ENCODE assay signal across 14 mouse cellular contexts in the genomic region with DNA sequence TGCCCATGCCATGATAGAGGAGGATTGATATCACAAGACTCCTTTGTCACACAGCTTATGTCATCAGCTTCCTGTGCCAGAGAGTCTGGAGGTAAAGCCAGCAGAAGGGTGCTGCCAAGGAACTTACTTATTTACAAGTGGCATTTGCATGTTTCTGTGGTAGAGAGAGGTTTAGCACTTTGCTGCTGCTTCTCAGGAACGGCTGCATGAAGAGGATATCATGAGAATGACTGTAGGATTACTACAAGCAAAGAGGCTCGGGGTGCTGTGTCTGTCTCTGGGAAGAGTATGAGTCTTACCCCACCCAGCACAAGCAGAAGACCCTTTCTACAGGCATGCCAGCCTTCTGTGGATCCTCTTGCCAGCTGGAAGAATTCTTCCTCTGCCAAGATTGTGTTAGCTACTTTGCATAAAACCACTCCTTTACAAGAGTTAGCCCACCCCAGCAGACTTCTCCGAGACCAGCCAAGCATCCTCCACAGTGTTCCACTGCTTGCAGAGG.
A peak's percentile ranks its signal among the peaks of the same experiment; 100 is the strongest.
DNase-seq lines count a peak whose midpoint lies in the region; ATAC-seq and TF ChIP-seq lines count a peak whose summit lies in the region.
"Had no signal": no experiment of that assay in that cellular context is flagged by ENCODE, and none has a peak within 500 bp of the region (broad histone marks: within the 10 kb centered on the region; RNA-seq: fewer than 3 reads in every experiment).

No protein-coding gene starts in this region.

- no peak overlapping the region; the same call in 1 of the 2 replicates for H3K27ac ChIP-seq in hindbrain, postnatal 0 days
- H3K27ac ChIP-seq in hindbrain, embryonic 11.5 days (ENCODE audit: low read depth, low read length), result no peak overlapping the region
- H3K27ac ChIP-seq: limb, embryonic 10.5 days; neural tube, embryonic 12.5 days had no signal

- peak; percentile 65 for DNase-seq in hindbrain, postnatal 0 days (ENCODE audit: low spot score)
- DNase-seq in hindbrain, embryonic 11.5 days (ENCODE audit: low spot score), result no peak
- peak; percentile 35 for DNase-seq in adipocyte (ENCODE audit: low spot score)
- DNase-seq in layer of hippocampus, adult 18-20 months (ENCODE audit: low spot score in 2 of 2), result peak; percentile 58 to 67
- peak; percentile 48 to 64 for DNase-seq in right cerebral cortex, adult 2 months (ENCODE audit: low spot score in 2 of 2)
- DNase-seq in cerebellum, adult 11 months, result no peak
- no peak for DNase-seq in ovary, postnatal 10 days (ENCODE audit: low spot score)
- DNase-seq in urinary bladder, postnatal 4 days (ENCODE audit: low spot score in 2 of 2), result no peak
- DNase-seq: adrenal gland, postnatal 36 days; cerebellum, adult 9-11 months; heart, postnatal 14 days; kidney, adult 9 months had no signal

- H3K9ac ChIP-seq in hindbrain, postnatal 0 days (replicated peaks; ENCODE audit: low read length), result no peak overlapping the region
- H3K9ac ChIP-seq in hindbrain, embryonic 11.5 days (ENCODE audit: low read depth, low read length), result no peak overlapping the region
- H3K9ac ChIP-seq: neural tube, embryonic 12.5 days had no signal

- no peak for TF ChIP-seq CTCF in hindbrain, postnatal 0 days (IDR thresholded peaks at IDR 0.05; ENCODE audit: low read depth)

- H3K27me3 ChIP-seq in hindbrain, postnatal 0 days (ENCODE audit: insufficient read depth, low read length), result no peaks in the 10 kb centered on the region
- H3K27me3 ChIP-seq in hindbrain, embryonic 11.5 days (ENCODE audit: control insufficient read depth, insufficient read depth, low read length), result no peaks in the 10 kb centered on the region
- H3K27me3 ChIP-seq: neural tube, embryonic 12.5 days had no signal

- H3K36me3 ChIP-seq in hindbrain, postnatal 0 days (ENCODE audit: insufficient read depth, low read length), result no peaks in the 10 kb centered on the region
- no peaks in the 10 kb centered on the region for H3K36me3 ChIP-seq in hindbrain, embryonic 11.5 days (ENCODE audit: control insufficient read depth, insufficient read depth, low read length)
- H3K36me3 ChIP-seq: limb, embryonic 10.5 days; neural tube, embryonic 12.5 days had no signal

- ATAC-seq in hindbrain, postnatal 0 days, result peak; percentile 71
- no peak for ATAC-seq in hindbrain, embryonic 11.5 days (ENCODE audit: low FRiP score)

- H3K4me3 ChIP-seq in hindbrain, postnatal 0 days (ENCODE audit: low read length), result no peak overlapping the region
- no peak overlapping the region for H3K4me3 ChIP-seq in hindbrain, embryonic 11.5 days (ENCODE audit: low read depth, low read length)
- H3K4me3 ChIP-seq: limb, embryonic 10.5 days; neural tube, embryonic 12.5 days had no signal

- H3K4me2 ChIP-seq in hindbrain, postnatal 0 days (ENCODE audit: low read depth, low read length), result no peak overlapping the region
- H3K4me2 ChIP-seq in hindbrain, embryonic 11.5 days (replicated peaks; ENCODE audit: low read depth, low read length), result no peak overlapping the region
- H3K4me2 ChIP-seq: neural tube, embryonic 12.5 days had no signal

- H3K9me3 ChIP-seq in hindbrain, postnatal 0 days (ENCODE audit: low read length), result no peaks in the 10 kb centered on the region
- no peaks in the 10 kb centered on the region for H3K9me3 ChIP-seq in hindbrain, embryonic 11.5 days (ENCODE audit: control insufficient read depth, low read length)
- H3K9me3 ChIP-seq: limb, embryonic 10.5 days; neural tube, embryonic 12.5 days had no signal

- peaks cover 8% of the 10 kb centered on the region; the same call in 1 of the 2 replicates for H3K4me1 ChIP-seq in hindbrain, postnatal 0 days (ENCODE audit: insufficient read depth, low read length)
- no peaks in the 10 kb centered on the region for H3K4me1 ChIP-seq in hindbrain, embryonic 11.5 days (replicated peaks; ENCODE audit: control insufficient read depth, insufficient read depth, low read length)
- H3K4me1 ChIP-seq: neural tube, embryonic 12.5 days had no signal

- 41% methylated on average over 3 of the region's 3 CpGs for WGBS in hindbrain, postnatal 0 days
- 87% methylated on average over 3 of the region's 3 CpGs for WGBS in hindbrain, embryonic 11.5 days

Comparison
In these comparisons a context has a peak if more than half of its experiments do, and no peak if none do; other contexts are left out.
1. DNase-seq: peak in hindbrain, postnatal 0 days (single experiment), adipocyte (single experiment), layer of hippocampus, adult 18-20 months (2 of 2) and right cerebral cortex, adult 2 months (2 of 2); none in hindbrain, embryonic 11.5 days (single experiment), cerebellum, adult 11 months (single experiment), ovary, postnatal 10 days (single experiment) and urinary bladder, postnatal 4 days (0 of 2).